11 mouse cellular contexts compared by ENCODE assay signal in genomic region chr6:127335462-127335886, GRCm38 (mm10).
A peak's percentile ranks its signal among the peaks of the same experiment; 100 is the strongest.
DNase-seq lines count a peak whose midpoint lies in the region; ATAC-seq and TF ChIP-seq lines count a peak whose summit lies in the region.
"Had no signal": no experiment of that assay in that cellular context is flagged by ENCODE, and none has a peak within 500 bp of the region (broad histone marks: within the 10 kb centered on the region; RNA-seq: fewer than 3 reads in every experiment).

No protein-coding gene starts in this region.

- ATAC-seq in intestine, embryonic 14.5 days (replicated peaks; ENCODE audit: low FRiP score, low TSS enrichment, low read depth): peak; percentile 92
- ATAC-seq in stomach, postnatal 0 days (ENCODE audit: low FRiP score, low TSS enrichment): peak; percentile 94

- no peak overlapping the region for H3K4me3 ChIP-seq in intestine, embryonic 14.5 days (ENCODE audit: low read depth, low read length)
- H3K4me3 ChIP-seq in stomach, postnatal 0 days (ENCODE audit: low read depth, low read length): no peak overlapping the region
- H3K4me3 ChIP-seq: erythroblast, embryonic 14.5 days had no signal

- intact Hi-C loops in heart, postnatal 25 days (cut with DNase I): no loop called here

- 56% methylated on average over 7 of the region's 7 CpGs for WGBS in intestine, embryonic 14.5 days
- WGBS in stomach, postnatal 0 days: 50% methylated on average over 7 of the region's 7 CpGs

- no peaks in the 10 kb centered on the region for H3K9me3 ChIP-seq in intestine, embryonic 14.5 days (ENCODE audit: control insufficient read depth, low read length)
- H3K9me3 ChIP-seq in stomach, postnatal 0 days (ENCODE audit: control insufficient read depth, low read length): no peaks in the 10 kb centered on the region

- H3K36me3 ChIP-seq in intestine, embryonic 14.5 days (ENCODE audit: control insufficient read depth, insufficient read depth, low read length): no peaks in the 10 kb centered on the region
- no peaks in the 10 kb centered on the region for H3K36me3 ChIP-seq in stomach, postnatal 0 days (ENCODE audit: control insufficient read depth, insufficient read depth, low read length)

- no peak for TF ChIP-seq CTCF in stomach, postnatal 0 days (IDR thresholded peaks at IDR 0.05; ENCODE audit: low read depth)

- H3K4me1 ChIP-seq in intestine, embryonic 14.5 days (replicated peaks; ENCODE audit: control insufficient read depth, insufficient read depth, low read length): peaks cover 32% of the 10 kb centered on the region
- peaks cover 17% of the 10 kb centered on the region for H3K4me1 ChIP-seq in stomach, postnatal 0 days (replicated peaks; ENCODE audit: control insufficient read depth, insufficient read depth)

- DNase-seq in heart, adult 18-20 months: peak; percentile 57 to 67
- DNase-seq in heart, postnatal 25 days (ENCODE audit: low spot score): no peak
- peak; percentile 56 for DNase-seq in ovary, postnatal 36 days (ENCODE audit: low spot score)
- no peak for DNase-seq in ovary, postnatal 10 days (ENCODE audit: low spot score)
- no peak for DNase-seq in intestine, embryonic 14.5 days (ENCODE audit: low spot score)
- peak; percentile 89 for DNase-seq in stomach, postnatal 0 days (ENCODE audit: low spot score)
- no peak for DNase-seq in frontal cortex, postnatal 10 days (ENCODE audit: low spot score in 2 of 2)
- no peak for DNase-seq in layer of hippocampus, postnatal 10 days (ENCODE audit: low spot score in 2 of 2)
- DNase-seq: left cerebral cortex, postnatal 4 days; right cerebral cortex, postnatal 4 days had no signal

- no peak overlapping the region for H3K9ac ChIP-seq in intestine, embryonic 14.5 days (ENCODE audit: low read length)
- H3K9ac ChIP-seq in stomach, postnatal 0 days (ENCODE audit: low read length): no peak overlapping the region

- no peaks in the 10 kb centered on the region for H3K27me3 ChIP-seq in intestine, embryonic 14.5 days (replicated peaks; ENCODE audit: control insufficient read depth, insufficient read depth, low read length)
- no peaks in the 10 kb centered on the region for H3K27me3 ChIP-seq in stomach, postnatal 0 days (ENCODE audit: control insufficient read depth, insufficient read depth, low read length)

- no peak for TF ChIP-seq EP300 in stomach, postnatal 0 days (optimal IDR thresholded peaks at IDR 0.05)

- peak overlapping the region; percentile 52 for H3K27ac ChIP-seq in intestine, embryonic 14.5 days (ENCODE audit: low read depth)
- H3K27ac ChIP-seq in stomach, postnatal 0 days (replicated peaks): peak overlapping the region; percentile 76

- no peak overlapping the region for H3K4me2 ChIP-seq in intestine, embryonic 14.5 days (ENCODE audit: low read length)
- no peak overlapping the region for H3K4me2 ChIP-seq in stomach, postnatal 0 days (replicated peaks; ENCODE audit: low read depth)

Comparison
In these comparisons a context has a peak if more than half of its experiments do, and no peak if none do; other contexts are left out.
1. DNase-seq: peak in heart, adult 18-20 months (2 of 2), ovary, postnatal 36 days (single experiment) and stomach, postnatal 0 days (single experiment); none in heart, postnatal 25 days (single experiment), ovary, postnatal 10 days (single experiment), intestine, embryonic 14.5 days (single experiment), frontal cortex, postnatal 10 days (0 of 2) and layer of hippocampus, postnatal 10 days (0 of 2).